Mouse (Mus musculus): ENCODE measurements at regions not wholly inside any gene's neighbourhood (a gene's known extent, or its start where the extent isn't known, plus 50 kb on each side); places are given as distances from the start of the nearest gene placed in this dataset.

GRCm38 (mm10) chr14:47986483-47986882, 134.1 kb upstream of the Peli2 start:
- TF ChIP-seq POLR2A (IDR thresholded peaks at IDR 0.05; ENCODE audit: borderline replicate concordance, extremely low read depth, low read depth, low read length), result no peak
- TF ChIP-seq CTCF (IDR thresholded peaks at IDR 0.05; ENCODE audit: insufficient read depth, low read length), result no peak

Measured in lung, adult 2 months (tissue).